Mouse (Mus musculus) hindlimb bud, embryonic 11.5 days (tissue): ENCODE measurements at regions not wholly inside any gene's neighbourhood (a gene's known extent, or its start where the extent isn't known, plus 50 kb on each side); places are given as distances from the start of the nearest gene placed in this dataset.

ENCODE experiments used
- DNase-seq: peaks from one replicate; pipeline ENCODE4 v3.0.0-alpha.2; 2012; ENCODE audit warnings: low read depth, low spot score; ENCODE audit errors: extremely low spot score

GRCm38 (mm10) chr15:62203951-62204905 is 1281.4 kb upstream of the A1bg start:
- no peak for DNase-seq

GRCm38 (mm10) chr15:62202781-62203375 is 1280.1 kb upstream of the A1bg start:
- no peak for DNase-seq

GRCm38 (mm10) chr15:62198721-62199120 is 1275.9 kb upstream of the A1bg start:
- no peak for DNase-seq

GRCm38 (mm10) chr15:62198194-62198593 is 1275.4 kb upstream of the A1bg start:
- DNase-seq = no peak

- DNase-seq = no peak
Observed at GRCm38 (mm10) chr15:62195440-62195839, 1272.6 kb upstream of the A1bg start.

GRCm38 (mm10) chr15:62192706-62193105 is 1269.9 kb upstream of the A1bg start:
- DNase-seq = no peak

- DNase-seq = no peak
Observed at GRCm38 (mm10) chr15:62191641-62192040, 1268.8 kb upstream of the A1bg start.

- DNase-seq = no peak
Observed at GRCm38 (mm10) chr15:62190977-62191614, 1268.3 kb upstream of the A1bg start.

GRCm38 (mm10) chr15:62190224-62190910 is 1267.6 kb upstream of the A1bg start:
- DNase-seq = no peak

GRCm38 (mm10) chr15:62189565-62190181 is 1266.9 kb upstream of the A1bg start:
- no peak for DNase-seq

- DNase-seq = no peak
Observed at GRCm38 (mm10) chr15:62186548-62186947, 1263.7 kb upstream of the A1bg start.

- no peak for DNase-seq
Observed at GRCm38 (mm10) chr15:62183803-62184202, 1261.0 kb upstream of the A1bg start.

- no peak for DNase-seq
Observed at GRCm38 (mm10) chr15:62181454-62181910, 1258.7 kb upstream of the A1bg start.

- DNase-seq = no peak
Observed at GRCm38 (mm10) chr15:62180718-62181117, 1257.9 kb upstream of the A1bg start.

- DNase-seq = no peak
Observed at GRCm38 (mm10) chr15:62179801-62180200, 1257.0 kb upstream of the A1bg start.

GRCm38 (mm10) chr15:62178568-62178967 is 1255.8 kb upstream of the A1bg start:
- no peak for DNase-seq

- DNase-seq = no peak
Observed at GRCm38 (mm10) chr15:62177768-62178410, 1255.1 kb upstream of the A1bg start.

GRCm38 (mm10) chr15:62176076-62176475 is 1253.3 kb upstream of the A1bg start:
- DNase-seq = no peak

- DNase-seq = no peak
Observed at GRCm38 (mm10) chr15:62173633-62174543, 1251.1 kb upstream of the A1bg start.
